Mouse (Mus musculus): Measurements from ENCODE around the gene Spc24. TPM values are rescaled to one million over a fixed set of nuclear protein-coding genes. Genes with fewer than 3 reads are reported as not detected.

The Spc24 gene
- total RNA-seq, 2 experiments from 2014 or later: 3.2 to 4.0 TPM

- intact Hi-C loops (cut with DNase I): no loop called here
These were observed 34.6 kb downstream of the Spc24 start for GRCm38 (mm10) chr9:21725224-21726121.

GRCm38 (mm10) chr9:21724147-21724536, 36.0 kb downstream of the Spc24 start:
- intact Hi-C loops (cut with DNase I): no loop called here
- peak; percentile 81 for DNase-seq (ENCODE audit: low spot score)

More at GRCm38 (mm10) chr9:21725224-21726121, 34.6 kb downstream of the Spc24 start:
- no peak for DNase-seq (ENCODE audit: low spot score)

- peak; percentile 69 for DNase-seq (ENCODE audit: low spot score)
- intact Hi-C loops (cut with DNase I): no loop called here
These were observed 36.5 kb downstream of the Spc24 start, which contains the start of gene Ldlr for GRCm38 (mm10) chr9:21723377-21724146. Gene Ldlr, plus strand, starts transcription at chr9:21723483.

GRCm38 (mm10) chr9:21721036-21721435, 39.1 kb downstream of the Spc24 start:
- no peak for DNase-seq (ENCODE audit: low spot score)
- intact Hi-C loops (cut with DNase I): no loop called here

- no peak for DNase-seq (ENCODE audit: low spot score)
- intact Hi-C loops (cut with DNase I): no loop called here
These were observed 43.1 kb downstream of the Spc24 start for GRCm38 (mm10) chr9:21717015-21717414.

- peak; percentile 28 for DNase-seq (ENCODE audit: low spot score)
- intact Hi-C loops (cut with DNase I): no loop called here
These were observed 44.8 kb downstream of the Spc24 start for GRCm38 (mm10) chr9:21715298-21715697.

GRCm38 (mm10) chr9:21709340-21709739, 50.8 kb downstream of the Spc24 start:
- intact Hi-C loops (cut with DNase I): no loop called here
- no peak for DNase-seq (ENCODE audit: low spot score)

GRCm38 (mm10) chr9:21706586-21707265, 53.4 kb downstream of the Spc24 start:
- DNase-seq (ENCODE audit: low spot score): no peak
- intact Hi-C loops (cut with DNase I): no loop called here

- intact Hi-C loops (cut with DNase I): no loop called here
- no peak for DNase-seq (ENCODE audit: low spot score)
These were observed 54.0 kb downstream of the Spc24 start for GRCm38 (mm10) chr9:21706085-21706484.

Small RNA genes within 50 kb of the gene (microRNA-seq; reads per million reads assigned to microRNA genes)
- 11.1 reads per million, percentile 25 among the genes with 10 or more reads in this experiment for gene Mir7083

Other genes with a start within 250 kb of the Spc24 start
- gene AB124611, start 234.1 kb downstream of the Spc24 start, total RNA-seq (2021): 1 to 10 TPM; 1.5 TPM
- 10 to 100 TPM; 48.2 to 53.2 TPM for gene Carm1, start 213.4 kb downstream of the Spc24 start, total RNA-seq (2021)
- gene Timm29, start 167.6 kb downstream of the Spc24 start, total RNA-seq (2021): 10 to 100 TPM; 52.2 to 55.9 TPM
- gene Yipf2, start 167.5 kb downstream of the Spc24 start, total RNA-seq (2021): 1 to 10 TPM; 6.9 to 7.1 TPM
- gene Smarca4, start 144.1 kb downstream of the Spc24 start, total RNA-seq (2021): 10 to 100 TPM; 46.4 to 48.1 TPM
- gene Ldlr, start 36.8 kb downstream of the Spc24 start, total RNA-seq (2021): 1 to 10 TPM; 2.7 to 3.1 TPM
- 10 to 100 TPM; 52.5 to 58.0 TPM for gene Kank2, start 38.4 kb upstream of the Spc24 start, total RNA-seq (2021)
- not detected for gene Angptl8, start 75.2 kb upstream of the Spc24 start, total RNA-seq (2021)
- gene Dock6, start 92.3 kb upstream of the Spc24 start, total RNA-seq (2021): 10 to 100 TPM; 34.9 to 36.9 TPM
- gene Rab3d, start 157.9 kb upstream of the Spc24 start, total RNA-seq (2021): 10 to 100 TPM in 1 of 2 experiments, 1 to 10 TPM in 1; 9.2 to 12.1 TPM
- 1 to 10 TPM; 1.8 to 2.8 TPM for gene Ccdc159, start 167.2 kb upstream of the Spc24 start, total RNA-seq (2021)
- 10 to 100 TPM; 39.4 to 46.2 TPM for gene Tmem205, start 167.3 kb upstream of the Spc24 start, total RNA-seq (2021)
- 1 to 10 TPM; 1.5 to 2.0 TPM for gene Plppr2, start 176.7 kb upstream of the Spc24 start, total RNA-seq (2021)
- gene Swsap1, start 195.5 kb upstream of the Spc24 start, total RNA-seq (2021): 1 to 10 TPM; 5.8 to 7.4 TPM
- 1 to 10 TPM in 1 of 2 experiments, under 1 TPM in 1; 0.83 to 1.6 TPM for gene Epor, start 203.2 kb upstream of the Spc24 start, total RNA-seq (2021)
- gene Rgl3, start 229.1 kb upstream of the Spc24 start, total RNA-seq (2021): 1 to 10 TPM; 2.0 to 3.2 TPM
- gene Ccdc151, start 242.3 kb upstream of the Spc24 start, total RNA-seq (2021): not detected
- 10 to 100 TPM; 63.0 to 71.8 TPM for gene Prkcsh, start 242.5 kb upstream of the Spc24 start, total RNA-seq (2021)

All from heart, postnatal 25 days (tissue).